Mouse (Mus musculus) forebrain, embryonic 13.5 days (tissue): ENCODE measurements around the gene Alyref. TPM values are rescaled to one million over a fixed set of nuclear protein-coding genes. Genes with fewer than 3 reads are reported as not detected.
"Not testable (repeated sequence)": the region's sequence is repeated elsewhere in the genome, so short reads cannot be mapped to it uniquely, and the experiment has no call there.

Experiments used
- ATAC-seq: fragments of 200-750 bp; cut with Nextera tagmentation; 2 replicates; pipeline ENCODE4 v1.8.0; 2017
- H3K27ac ChIP-seq: fragments of 300-500 bp; sonication (generic); 2 replicates; pipeline ENCODE4 v1.5.1; 2015; ENCODE audit warnings: inconsistent platforms, mild to moderate bottlenecking, moderate library complexity
- H3K27me3 ChIP-seq: fragments of 300-500 bp; sonication (generic); 2 replicates; pipeline ENCODE4 v1.6.1; 2015; ENCODE audit warnings: mild to moderate bottlenecking, inconsistent platforms
- H3K36me3 ChIP-seq: fragments of 300-500 bp; sonication (generic); 2 replicates; pipeline ENCODE4 v1.6.1; 2015; ENCODE audit warnings: mild to moderate bottlenecking, inconsistent platforms; ENCODE audit not compliant: poor library complexity, severe bottlenecking
- H3K4me1 ChIP-seq: fragments of 300-500 bp; sonication (generic); 2 replicates; pipeline ENCODE4 v1.6.1; 2015; ENCODE audit warnings: inconsistent platforms
- H3K4me2 ChIP-seq: fragments of 300-500 bp; sonication (generic); 2 replicates; pipeline ENCODE4 v1.6.1; 2015; ENCODE audit warnings: inconsistent platforms, mild to moderate bottlenecking, moderate library complexity
- H3K4me3 ChIP-seq: fragments of 300-500 bp; sonication (generic); 2 replicates; pipeline ENCODE4 v1.5.1; 2015; ENCODE audit warnings: mild to moderate bottlenecking, inconsistent platforms
- H3K9ac ChIP-seq: fragments of 300-500 bp; sonication (generic); 2 replicates; pipeline ENCODE4 v1.6.1; 2015; ENCODE audit warnings: mild to moderate bottlenecking, inconsistent platforms
- H3K9me3 ChIP-seq: fragments of 300-500 bp; sonication (generic); replicated peaks from 2 replicates; pipeline ENCODE4 v1.6.1; 2016; ENCODE audit warnings: inconsistent platforms
- WGBS: fragments of 180-500 bp; shearing (Covaris S2); methylation state at CpG from one replicate; pipeline ENCODE4 v1.1.7; 2015; 5-methylcytosine and 5-hydroxymethylcytosine counted together
- polyA plus RNA-seq: library from polyadenylated mRNA; unstranded; fragments of >200 nt; fragmentation: Nextera tagmentation; extraction: Ambion mirVana; gene quantifications from 2 replicates; pipeline ENCODE4 v1.2.1, GENCODE M21; 2015

Gene Alyref
- polyA plus RNA-seq, 1 experiment from 2014 or later = 488 TPM

DNA sequence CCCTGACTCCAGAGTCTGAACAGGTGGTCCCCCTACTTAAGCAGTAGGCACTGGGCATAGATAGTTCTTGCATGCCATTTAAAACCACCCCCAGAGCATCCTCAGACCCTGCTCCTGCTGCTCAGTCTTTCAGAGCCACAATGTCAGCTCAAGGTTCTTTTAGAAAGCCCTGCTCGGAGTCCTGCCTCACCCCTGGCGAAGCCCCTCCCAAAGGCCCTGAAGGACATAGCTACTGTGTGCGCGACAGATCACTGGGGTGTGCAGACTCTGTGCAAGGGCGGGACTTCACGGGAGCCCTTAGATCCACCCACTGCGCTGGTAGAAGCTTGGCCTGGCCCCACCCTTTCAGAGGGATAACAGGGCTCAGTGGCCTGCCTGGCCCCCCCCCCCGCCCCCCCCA is 11.1 kb upstream of the Alyref start:
- ATAC-seq = no peak
- H3K4me2 ChIP-seq = no peak overlapping the region
- peaks cover 83% of the 10 kb centered on the region for H3K36me3 ChIP-seq
- no peak overlapping the region for H3K9ac ChIP-seq
- H3K27ac ChIP-seq = no peak overlapping the region
- H3K4me1 ChIP-seq = peaks cover 12% of the 10 kb centered on the region
- H3K9me3 ChIP-seq = no peaks in the 10 kb centered on the region
- WGBS = 38% methylated on average over 8 of the region's 8 CpGs
- peaks cover 17% of the 10 kb centered on the region for H3K27me3 ChIP-seq
- no peak overlapping the region for H3K4me3 ChIP-seq

DNA sequence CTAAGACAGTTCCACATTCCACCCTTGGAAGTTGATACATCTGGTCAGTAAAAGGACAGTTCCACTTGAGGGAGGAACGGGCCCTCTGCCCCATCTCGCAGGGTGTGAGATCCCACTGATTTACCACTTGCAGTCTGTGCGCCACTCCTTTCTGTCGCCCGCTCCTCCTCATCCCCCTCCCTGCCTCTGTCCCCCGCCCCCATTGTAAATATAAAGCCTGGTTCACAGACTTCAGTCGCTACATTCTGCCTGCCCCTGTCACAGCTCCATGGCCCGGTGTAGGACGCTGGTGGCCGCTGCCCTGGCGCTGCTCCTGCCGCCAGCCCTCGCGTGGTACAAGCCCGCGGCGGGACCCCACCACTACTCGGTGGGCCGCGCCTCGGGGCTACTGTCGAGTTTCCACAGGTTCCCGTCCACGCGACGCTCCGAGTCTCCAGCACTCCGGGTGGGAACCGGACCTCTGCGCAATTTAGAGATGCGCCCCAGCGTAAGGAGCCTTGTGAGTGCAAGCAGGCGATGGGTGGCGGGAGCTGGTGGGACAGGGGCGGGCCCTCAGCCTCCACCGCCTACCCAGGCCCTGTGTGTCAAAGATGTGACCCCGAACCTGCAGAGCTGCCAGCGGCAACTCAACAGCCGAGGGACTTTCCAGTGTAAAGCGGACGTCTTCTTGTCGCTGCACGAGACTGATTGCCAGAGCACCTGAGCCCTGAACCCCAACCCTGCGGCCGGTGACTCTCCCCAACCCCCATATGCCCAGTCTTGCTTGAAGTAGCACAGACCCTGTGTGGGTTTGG is 10.3 kb upstream of the Alyref start, which contains the start of gene Npb:
Gene Npb (plus strand): TSS at position 237 of the 794 bp plus-strand sequence.
- Histone ChIP-seq H3K4me1 (peaks cover 12% of the 10 kb centered on the region), H3K4me3 (peak within 1 kb of the TSS; percentile 22), H3K27me3 (peaks cover 17% of the 10 kb centered on the region), H3K9me3 (no peaks in the 10 kb centered on the region), H3K4me2 (peak within 1 kb of the TSS; percentile 49), H3K9ac (peak within 1 kb of the TSS; percentile 55), H3K36me3 (peaks cover 82% of the 10 kb centered on the region), H3K27ac (no peak within 1 kb of the TSS)
- ATAC-seq = 0 out of 2 replicates have a peak, but pooled peaks have one; percentile 9
- WGBS = 6% methylated on average over 45 of the region's 45 CpGs

DNA sequence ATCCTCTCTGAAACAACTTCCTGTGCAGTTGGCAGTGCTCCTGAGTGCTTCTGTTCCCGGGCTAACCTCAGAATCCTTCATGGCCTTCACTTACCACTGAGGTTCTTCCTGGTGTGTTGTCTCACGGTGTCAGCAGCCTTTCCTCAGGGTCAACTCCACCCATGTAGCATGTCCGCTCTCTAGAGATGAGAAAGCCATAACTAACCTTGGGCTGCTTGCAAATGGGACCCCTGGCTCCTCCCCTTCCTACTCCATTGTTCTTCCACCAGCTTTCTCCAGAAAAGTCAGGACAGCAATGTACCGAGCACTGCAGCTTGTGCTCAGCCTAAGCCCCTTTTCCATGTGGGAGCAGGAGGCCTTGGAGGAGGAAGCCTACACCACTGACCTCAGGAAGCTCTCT is 8.6 kb upstream of the Alyref start:
- H3K27me3 ChIP-seq = peaks cover 17% of the 10 kb centered on the region
- no peak overlapping the region for H3K27ac ChIP-seq
- H3K36me3 ChIP-seq = peaks cover 82% of the 10 kb centered on the region
- 83% methylated on average over 4 of the region's 4 CpGs for WGBS
- H3K9ac ChIP-seq = no peak overlapping the region
- no peak overlapping the region for H3K4me3 ChIP-seq
- H3K4me2 ChIP-seq = no peak overlapping the region
- H3K9me3 ChIP-seq = no peaks in the 10 kb centered on the region
- H3K4me1 ChIP-seq = peaks cover 12% of the 10 kb centered on the region
- no peak for ATAC-seq

DNA sequence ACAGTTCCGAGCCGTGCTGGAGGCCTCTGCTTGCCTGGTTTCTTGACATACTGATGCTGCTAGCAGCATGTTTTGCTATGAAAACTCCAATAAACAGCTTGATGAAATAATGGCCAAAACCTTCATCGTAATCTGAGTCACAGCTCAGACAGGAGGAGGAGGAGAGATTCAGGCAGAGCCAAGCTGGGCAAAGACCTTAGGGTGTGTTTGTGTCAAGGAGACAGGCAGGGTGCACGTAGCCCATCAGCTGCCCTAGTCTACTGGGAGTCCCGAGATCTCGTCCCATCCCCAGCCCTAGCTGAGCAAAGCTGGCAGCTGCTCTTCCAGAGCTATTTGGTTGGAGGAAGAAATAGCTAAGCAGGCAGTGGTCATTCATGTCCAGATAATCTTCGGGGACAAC is 7.5 kb upstream of the Alyref start:
- 87% methylated on average over 7 of the region's 7 CpGs for WGBS
- Histone ChIP-seq H3K27ac (no peak overlapping the region), H3K36me3 (peaks cover 80% of the 10 kb centered on the region), H3K4me1 (peaks cover 12% of the 10 kb centered on the region), H3K4me3 (no peak overlapping the region), H3K9me3 (no peaks in the 10 kb centered on the region), H3K4me2 (no peak overlapping the region), H3K27me3 (peaks cover 17% of the 10 kb centered on the region), H3K9ac (no peak overlapping the region)
- no peak for ATAC-seq

DNA sequence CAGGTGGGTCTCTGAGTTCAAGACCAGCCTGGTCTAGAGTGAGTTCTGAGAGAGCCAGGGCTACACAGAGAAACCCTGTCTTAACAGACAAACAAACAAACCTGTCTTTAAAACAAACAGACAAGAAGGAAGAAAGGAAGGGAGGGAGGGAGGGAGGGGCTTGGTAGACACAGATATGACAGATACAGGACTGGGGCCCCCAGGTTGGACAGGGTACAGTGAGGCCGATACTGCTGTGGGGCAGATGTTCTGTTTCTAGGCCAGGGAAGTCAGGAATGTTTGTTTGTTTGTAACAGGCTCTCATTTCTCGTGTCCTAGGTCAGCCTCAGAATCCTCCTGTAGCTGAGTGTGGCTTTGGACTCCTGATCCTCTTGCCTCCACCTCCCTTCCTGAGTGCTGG is 5.4 kb upstream of the Alyref start:
- H3K27ac ChIP-seq = no peak overlapping the region
- no peak overlapping the region for H3K9ac ChIP-seq
- H3K4me3 ChIP-seq = no peak overlapping the region
- peaks cover 9% of the 10 kb centered on the region for H3K27me3 ChIP-seq
- WGBS = 87% methylated on average over 2 of the region's 2 CpGs
- H3K4me2 ChIP-seq = no peak overlapping the region
- peaks cover 67% of the 10 kb centered on the region for H3K36me3 ChIP-seq
- H3K4me1 ChIP-seq = peaks cover 18% of the 10 kb centered on the region
- no peaks in the 10 kb centered on the region for H3K9me3 ChIP-seq
- no peak for ATAC-seq

DNA sequence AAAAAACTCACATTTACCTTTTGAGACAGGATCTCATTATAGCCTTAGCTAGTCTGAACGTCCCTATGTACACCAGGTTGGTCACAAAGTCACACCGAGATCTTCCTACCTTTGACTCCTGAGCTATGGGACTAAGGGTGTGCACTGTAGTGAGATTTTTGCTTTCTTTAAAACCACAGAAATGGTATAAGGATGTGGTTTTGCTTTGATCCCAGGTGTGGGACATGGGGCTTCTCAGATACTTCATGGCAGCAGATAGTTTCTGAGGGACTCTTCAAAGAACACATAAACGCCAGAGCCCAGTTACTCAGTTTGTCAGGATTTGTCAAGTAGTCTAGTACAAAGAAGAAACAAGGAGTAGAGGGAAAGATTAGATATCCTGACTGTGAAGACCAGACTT is 2.6 kb upstream of the Alyref start:
- no peak for ATAC-seq
- H3K9me3 ChIP-seq = no peaks in the 10 kb centered on the region
- no peak overlapping the region for H3K4me2 ChIP-seq
- H3K9ac ChIP-seq = no peak overlapping the region
- peaks cover 33% of the 10 kb centered on the region for H3K4me1 ChIP-seq
- 95% methylated on average over 3 of the region's 3 CpGs for WGBS
- H3K36me3 ChIP-seq = peaks cover 63% of the 10 kb centered on the region
- H3K27ac ChIP-seq = no peak overlapping the region
- H3K4me3 ChIP-seq = no peak overlapping the region
- H3K27me3 ChIP-seq = no peaks in the 10 kb centered on the region

DNA sequence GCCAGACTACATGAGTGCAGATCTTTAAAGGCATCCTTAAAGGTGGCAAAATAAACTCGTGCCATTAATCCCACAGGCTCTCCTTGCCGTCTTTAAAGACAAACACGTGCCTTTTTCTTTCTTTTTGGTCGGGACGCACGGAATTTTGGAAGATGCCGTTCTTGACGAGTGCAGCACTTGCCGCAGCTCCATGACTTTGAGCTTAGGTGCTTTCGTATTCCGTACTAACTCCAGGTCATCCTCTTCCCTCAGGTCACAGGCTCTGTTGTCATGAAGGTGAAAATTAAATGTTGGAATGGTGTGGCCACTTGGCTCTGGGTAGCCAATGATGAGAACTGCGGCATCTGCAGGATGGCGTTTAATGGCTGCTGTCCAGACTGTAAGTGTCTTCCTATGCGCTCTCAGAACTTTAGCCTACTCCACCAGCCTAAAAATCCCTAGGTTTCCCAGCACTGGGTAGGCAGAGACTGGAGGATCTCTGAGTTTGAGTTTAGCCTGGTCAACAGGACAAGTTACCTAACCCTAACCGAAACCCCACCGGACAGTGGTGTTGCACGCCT is 905 bp upstream of the Alyref start:
- Histone ChIP-seq H3K27me3 (no peaks in the 10 kb centered on the region), H3K4me1 (peaks cover 33% of the 10 kb centered on the region), H3K9ac (peak overlapping the region; percentile 99), H3K9me3 (no peaks in the 10 kb centered on the region), H3K4me2 (peak overlapping the region; percentile 97), H3K27ac (peak overlapping the region; percentile 87; the same call in 1 of the 2 replicates), H3K36me3 (peaks cover 61% of the 10 kb centered on the region), H3K4me3 (peak overlapping the region; percentile 100)
- no peak for ATAC-seq
- WGBS = 49% methylated on average over 17 of the region's 17 CpGs

DNA sequence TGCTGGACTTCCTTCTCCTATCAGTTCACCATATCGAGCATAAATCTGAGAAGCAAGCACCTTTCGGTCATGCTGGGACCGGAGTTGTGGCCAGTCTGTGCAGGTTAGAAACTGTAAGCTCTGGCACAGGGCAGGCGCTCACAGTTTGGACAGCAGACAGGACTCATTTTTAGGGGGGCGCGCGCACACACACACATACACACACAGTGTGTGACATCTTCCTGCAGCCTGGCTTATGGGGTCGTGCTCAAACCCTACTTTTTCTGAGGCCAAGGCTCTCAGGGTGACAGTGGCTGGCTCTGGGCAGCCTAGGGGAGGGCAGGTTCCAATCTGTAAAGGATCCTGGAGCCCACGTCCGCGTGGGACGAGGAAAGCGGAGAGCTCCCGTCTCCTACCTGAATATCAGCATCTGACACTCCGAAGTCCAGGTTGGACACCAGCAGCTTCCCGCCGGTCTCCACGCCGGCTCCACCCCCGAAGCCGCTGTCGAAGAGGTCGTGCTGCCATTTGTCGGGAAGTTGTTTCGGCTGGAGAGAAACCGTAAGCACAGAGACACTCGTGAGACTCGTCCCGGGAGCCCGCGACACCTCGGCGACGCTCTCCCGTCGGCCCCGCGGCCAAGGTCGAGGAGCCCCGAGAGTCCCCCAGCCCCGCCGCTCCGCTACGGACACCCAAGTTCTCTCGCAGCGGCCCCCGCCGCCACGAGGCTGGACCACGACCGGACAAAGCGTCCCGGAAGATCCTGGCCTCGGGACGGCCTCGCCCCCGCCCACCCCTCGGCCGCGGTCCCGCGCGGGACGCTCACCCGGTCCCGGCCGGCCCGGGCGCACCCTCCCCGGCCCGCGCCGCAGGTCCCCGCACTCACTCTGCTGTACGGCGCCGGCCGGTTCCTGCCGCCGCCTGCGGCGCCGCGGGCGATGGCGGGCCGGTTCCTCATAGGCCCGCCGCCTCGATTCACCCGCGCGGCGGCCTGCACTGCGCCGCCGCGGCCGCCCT is 627 bp downstream of the Alyref start:
- 5% methylated on average over 78 of the region's 99 CpGs for WGBS
- peak; percentile 65 for ATAC-seq
- peaks cover 63% of the 10 kb centered on the region for H3K36me3 ChIP-seq

DNA sequence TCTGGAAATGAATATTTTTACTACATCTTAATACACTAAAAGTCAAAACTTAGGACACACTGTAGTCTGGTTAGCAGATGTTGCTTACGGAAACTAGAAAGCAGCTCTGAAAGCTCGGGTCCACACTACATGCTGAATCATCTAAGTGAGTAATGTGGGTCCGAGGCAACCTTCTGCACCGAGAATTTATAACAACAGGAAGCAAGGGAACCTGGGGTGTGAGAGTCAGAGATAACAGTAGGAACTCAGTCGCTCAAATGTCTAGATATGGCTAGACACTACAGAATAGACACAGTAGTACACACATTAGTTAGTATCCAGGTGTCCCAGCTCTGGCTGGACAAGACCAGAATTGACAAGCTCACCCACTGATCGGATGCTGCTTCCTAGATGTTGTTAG is 9.6 kb downstream of the Alyref start:
- Histone ChIP-seq H3K36me3 (peaks cover 96% of the 10 kb centered on the region), H3K4me2 (no peak overlapping the region), H3K4me3 (no peak overlapping the region), H3K27ac (no peak overlapping the region), H3K4me1 (no peaks in the 10 kb centered on the region), H3K9me3 (no peaks in the 10 kb centered on the region), H3K9ac (no peak overlapping the region), H3K27me3 (no peaks in the 10 kb centered on the region)
- WGBS = 93% methylated on average over 6 of the region's 6 CpGs
- ATAC-seq = no peak

More for the DNA sequence above, 627 bp downstream of the Alyref start:
- Histone ChIP-seq H3K27ac (peak overlapping the region; percentile 87), H3K9me3 (no peaks in the 10 kb centered on the region), H3K9ac (peak overlapping the region; percentile 99), H3K4me2 (peak overlapping the region; percentile 97), H3K4me3 (peak overlapping the region; percentile 100), H3K4me1 (peaks cover 33% of the 10 kb centered on the region), H3K27me3 (no peaks in the 10 kb centered on the region)

DNA sequence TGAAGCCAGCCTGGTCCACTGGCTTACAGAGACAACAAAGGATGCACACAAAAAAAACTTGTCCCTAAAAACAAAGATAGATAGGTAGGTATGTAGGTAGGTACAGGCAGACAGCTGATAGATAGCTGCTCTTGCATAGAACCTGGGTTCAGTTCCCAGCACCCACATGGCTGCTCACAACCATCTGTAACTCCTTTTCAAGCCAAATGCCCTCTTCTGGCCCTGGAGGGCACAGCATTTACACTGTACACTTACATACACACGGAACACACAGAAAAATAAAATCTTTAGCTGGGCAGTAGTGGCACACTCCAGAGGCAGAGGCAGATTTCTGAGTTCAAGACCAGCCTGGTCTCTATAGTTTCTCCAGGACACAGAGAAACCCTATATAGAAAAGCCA is 14.2 kb downstream of the Alyref start:
- no peak overlapping the region for H3K4me3 ChIP-seq
- H3K9ac ChIP-seq = no peak overlapping the region
- H3K27me3 ChIP-seq = no peaks in the 10 kb centered on the region
- H3K4me2 ChIP-seq = no peak overlapping the region
- ATAC-seq = no peak
- no peak overlapping the region for H3K27ac ChIP-seq
- WGBS = 97% methylated on average over 1 of the region's 1 CpGs
- H3K36me3 ChIP-seq = peaks cover 67% of the 10 kb centered on the region
- H3K4me1 ChIP-seq = peaks cover 27% of the 10 kb centered on the region
- no peaks in the 10 kb centered on the region for H3K9me3 ChIP-seq

DNA sequence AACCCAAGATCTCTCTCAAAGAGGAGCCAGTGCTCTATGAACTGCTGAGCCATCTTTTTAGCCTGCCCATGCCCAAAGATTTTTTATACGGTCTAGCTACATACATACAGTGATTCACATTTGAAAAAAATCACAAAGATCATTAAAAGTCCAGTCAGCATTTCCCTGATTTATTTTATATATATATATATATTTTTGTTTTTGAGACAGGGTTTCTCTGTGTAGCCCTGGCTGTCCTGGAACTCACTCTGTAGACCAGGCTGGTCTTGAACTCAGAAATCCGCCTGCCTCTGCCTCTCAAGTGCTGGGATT is 15.2 kb downstream of the Alyref start:
- H3K9me3 ChIP-seq, H3K27me3 ChIP-seq, H3K9ac ChIP-seq, H3K27ac ChIP-seq, H3K4me3 ChIP-seq, ATAC-seq, H3K4me2 ChIP-seq: not testable (repeated sequence)
- Histone ChIP-seq H3K4me1 (peaks cover 30% of the 10 kb centered on the region), H3K36me3 (peaks cover 67% of the 10 kb centered on the region)
- 92% methylated on average over 2 of the region's 2 CpGs for WGBS
